Mouse (Mus musculus) central nervous system, embryonic 11.5 days (tissue): ENCODE measurements around the gene Lims1. TPM values are rescaled to one million over a fixed set of nuclear protein-coding genes. Genes with fewer than 3 reads are reported as not detected.

Source experiments
- polyA plus RNA-seq: library from polyadenylated mRNA; depleted of rRNA; stranded (reverse); fragments of >200 nt; gene quantifications from 2 replicates; pipeline ENCODE4 v1.2.3, GENCODE M21; 2012; rRNA removed

Gene Lims1
- polyA plus RNA-seq: 37.3 and 47.2 TPM in 2 replicates

GRCm38 (mm10) chr10:58323028-58323991, at the start of gene Lims1:
Gene Lims1, plus strand, starts transcription at chr10:58323466.

GRCm38 (mm10) chr10:58446384-58447279, 123.4 kb downstream of the Lims1 start, which contains the start of gene Ranbp2:
Gene Ranbp2, plus strand, starts transcription at chr10:58446920.

Other genes with a start within 250 kb of the Lims1 start
- gene AW822073, start 98.5 kb upstream of the Lims1 start, polyA plus RNA-seq: not detected in 2 replicates
- not detected in 2 replicates for gene Duxf3, start 90.8 kb upstream of the Lims1 start, polyA plus RNA-seq
- gene Gm4981, start 86.8 kb upstream of the Lims1 start, polyA plus RNA-seq: not detected in 2 replicates
- gene Gcc2, start 68.0 kb upstream of the Lims1 start, polyA plus RNA-seq: 35.9 and 39.3 TPM in 2 replicates
- gene Ranbp2, start 123.5 kb downstream of the Lims1 start, polyA plus RNA-seq: 22.5 and 23.9 TPM in 2 replicates
- gene Ccdc138, start 174.5 kb downstream of the Lims1 start, polyA plus RNA-seq: 7.4 and 9.3 TPM in 2 replicates